Mouse (Mus musculus): Measurements from ENCODE around the gene Espn. TPM values are rescaled to one million over a fixed set of nuclear protein-coding genes. Genes with fewer than 3 reads are reported as not detected.
A peak's percentile ranks its signal among the peaks of the same experiment; 100 is the strongest.

The Espn gene
- polyA plus RNA-seq, 1 experiment = not detected

- Histone ChIP-seq H3K4me1 (ENCODE audit: control insufficient read depth, insufficient read depth, insufficient read length, low read length) (no peaks in the 10 kb centered on the region), H3K4me3 (ENCODE audit: insufficient read depth, low read depth, low read length) (no peak overlapping the region), H3K27ac (replicated peaks; ENCODE audit: low read depth, low read length) (no peak overlapping the region)
These were observed 6.7 kb downstream of the Espn start for GRCm38 (mm10) chr4:152145473-152145872.

GRCm38 (mm10) chr4:152143632-152144031 is 8.5 kb downstream of the Espn start:
- Histone ChIP-seq H3K4me1 (ENCODE audit: control insufficient read depth, insufficient read depth, insufficient read length, low read length) (peaks cover 2% of the 10 kb centered on the region; the same call in 1 of the 2 replicates), H3K4me3 (ENCODE audit: insufficient read depth, low read depth, low read length) (no peak overlapping the region), H3K27ac (replicated peaks; ENCODE audit: low read depth, low read length) (no peak overlapping the region)

GRCm38 (mm10) chr4:152141521-152142135 is 10.5 kb downstream of the Espn start:
- Histone ChIP-seq H3K4me1 (ENCODE audit: control insufficient read depth, insufficient read depth, insufficient read length, low read length) (peaks cover 4% of the 10 kb centered on the region), H3K27ac (replicated peaks; ENCODE audit: low read depth, low read length) (no peak overlapping the region), H3K4me3 (ENCODE audit: insufficient read depth, low read depth, low read length) (no peak overlapping the region)

- H3K4me1 ChIP-seq (ENCODE audit: control insufficient read depth, insufficient read depth, insufficient read length, low read length) = peaks cover 4% of the 10 kb centered on the region
- H3K27ac ChIP-seq (replicated peaks; ENCODE audit: low read depth, low read length) = no peak overlapping the region
- H3K4me3 ChIP-seq (ENCODE audit: insufficient read depth, low read depth, low read length) = no peak overlapping the region
These were observed 11.7 kb downstream of the Espn start for GRCm38 (mm10) chr4:152140441-152140840.

GRCm38 (mm10) chr4:152138497-152139260 is 13.5 kb downstream of the Espn start:
- H3K27ac ChIP-seq (replicated peaks; ENCODE audit: low read depth, low read length) = no peak overlapping the region
- H3K4me1 ChIP-seq (ENCODE audit: control insufficient read depth, insufficient read depth, insufficient read length, low read length) = peaks cover 4% of the 10 kb centered on the region
- H3K4me3 ChIP-seq (ENCODE audit: insufficient read depth, low read depth, low read length) = peak overlapping the region; percentile 50

DNA sequence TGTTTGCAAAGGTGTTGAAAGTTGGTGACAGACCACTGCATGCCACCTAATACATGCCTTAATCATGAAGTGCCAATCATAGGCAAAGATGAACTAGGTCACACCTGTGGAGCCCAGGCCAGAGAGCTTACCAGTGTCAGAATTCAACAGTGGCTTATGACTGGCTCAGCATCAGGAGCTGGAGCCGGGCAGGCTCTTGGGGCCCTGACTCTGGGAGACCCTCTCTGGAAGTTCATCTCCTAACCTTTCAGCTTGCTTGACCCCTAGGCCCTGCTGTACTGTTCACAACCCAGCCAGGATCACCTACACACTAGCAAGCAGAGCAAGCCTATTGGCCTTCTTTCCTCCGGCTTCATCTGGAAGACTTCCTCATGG is 15.3 kb downstream of the Espn start:
- H3K4me3 ChIP-seq (ENCODE audit: insufficient read depth, low read depth, low read length) = no peak overlapping the region
- H3K27ac ChIP-seq (replicated peaks; ENCODE audit: low read depth, low read length) = no peak overlapping the region
- H3K4me1 ChIP-seq (ENCODE audit: control insufficient read depth, insufficient read depth, insufficient read length, low read length) = peaks cover 4% of the 10 kb centered on the region

DNA sequence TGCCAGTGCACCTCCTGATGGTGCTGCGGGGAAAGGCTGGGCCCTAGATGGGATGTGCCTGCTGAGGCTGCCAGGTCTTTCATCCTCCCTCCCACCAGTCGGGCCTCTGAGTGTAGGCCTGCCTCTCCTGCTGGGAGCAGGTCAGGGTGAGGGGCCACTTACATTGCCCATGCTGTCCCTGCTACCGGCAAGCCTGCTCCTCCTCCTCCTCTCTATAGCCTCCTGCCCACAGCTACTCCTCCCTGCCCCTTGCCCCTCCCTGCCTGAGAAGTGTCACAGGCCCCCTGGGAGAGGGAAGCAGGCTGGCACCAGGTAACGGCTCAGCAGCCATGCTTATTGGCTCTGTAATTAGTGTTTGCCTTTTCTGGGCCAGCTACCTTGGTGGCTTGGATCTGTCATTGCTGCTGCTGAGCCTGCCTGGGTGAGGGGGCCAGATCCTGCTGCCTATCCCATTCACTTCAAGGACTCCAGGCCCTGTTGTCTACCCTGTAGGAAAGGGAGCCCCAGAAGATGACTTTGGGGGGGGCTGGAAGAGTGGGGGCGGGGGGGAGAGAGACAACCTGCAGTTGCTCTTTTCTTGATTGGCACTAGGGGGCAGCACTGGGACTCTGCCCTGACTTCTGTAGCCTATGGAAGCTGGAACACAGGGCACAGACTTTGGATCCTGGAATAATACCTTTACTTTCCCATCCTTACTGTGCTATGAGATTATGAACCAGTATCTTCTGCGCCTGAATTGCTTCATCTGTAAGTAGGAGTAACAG is 15.9 kb downstream of the Espn start:
- Histone ChIP-seq H3K27ac (replicated peaks; ENCODE audit: low read depth, low read length) (no peak overlapping the region), H3K4me3 (ENCODE audit: insufficient read depth, low read depth, low read length) (no peak overlapping the region), H3K4me1 (ENCODE audit: control insufficient read depth, insufficient read depth, insufficient read length, low read length) (peaks cover 7% of the 10 kb centered on the region)

DNA sequence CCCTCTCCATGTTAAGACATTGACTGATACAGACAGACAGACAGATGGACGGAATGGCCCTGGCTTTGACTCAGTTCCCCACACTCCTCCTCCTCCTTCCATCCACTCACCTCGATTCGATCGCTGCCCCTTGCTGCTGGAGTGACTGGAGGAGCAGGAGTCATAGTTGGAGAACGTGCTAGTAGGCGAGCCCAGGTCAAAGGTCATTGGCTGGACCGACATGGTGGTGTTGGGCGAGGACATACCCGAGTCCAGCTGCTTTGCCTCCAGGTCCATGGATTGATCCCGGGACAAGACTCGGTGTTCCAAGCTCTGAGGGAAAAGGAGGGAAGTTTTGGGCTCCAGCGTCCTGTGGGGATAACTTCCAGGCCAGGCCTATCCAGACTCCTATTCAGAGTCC is 16.8 kb downstream of the Espn start:
- H3K27ac ChIP-seq (replicated peaks; ENCODE audit: low read depth, low read length) = no peak overlapping the region
- peaks cover 7% of the 10 kb centered on the region for H3K4me1 ChIP-seq (ENCODE audit: control insufficient read depth, insufficient read depth, insufficient read length, low read length)
- no peak overlapping the region for H3K4me3 ChIP-seq (ENCODE audit: insufficient read depth, low read depth, low read length)

GRCm38 (mm10) chr4:152134507-152134906 is 17.7 kb downstream of the Espn start:
- H3K27ac ChIP-seq (replicated peaks; ENCODE audit: low read depth, low read length) = no peak overlapping the region
- H3K4me3 ChIP-seq (ENCODE audit: insufficient read depth, low read depth, low read length) = no peak overlapping the region
- H3K4me1 ChIP-seq (ENCODE audit: control insufficient read depth, insufficient read depth, insufficient read length, low read length) = peaks cover 7% of the 10 kb centered on the region

GRCm38 (mm10) chr4:152133213-152133612 is 19.0 kb downstream of the Espn start:
- Histone ChIP-seq H3K4me3 (ENCODE audit: insufficient read depth, low read depth, low read length) (no peak overlapping the region), H3K4me1 (ENCODE audit: control insufficient read depth, insufficient read depth, insufficient read length, low read length) (peaks cover 3% of the 10 kb centered on the region), H3K27ac (replicated peaks; ENCODE audit: low read depth, low read length) (no peak overlapping the region)

- Histone ChIP-seq H3K4me3 (ENCODE audit: insufficient read depth, low read depth, low read length) (no peak overlapping the region), H3K4me1 (ENCODE audit: control insufficient read depth, insufficient read depth, insufficient read length, low read length) (peaks cover 3% of the 10 kb centered on the region; the same call in 1 of the 2 replicates), H3K27ac (replicated peaks; ENCODE audit: low read depth, low read length) (no peak overlapping the region)
These were observed 19.4 kb downstream of the Espn start for GRCm38 (mm10) chr4:152132772-152133169.

GRCm38 (mm10) chr4:152131809-152132771 is 20.1 kb downstream of the Espn start:
- peak overlapping the region; percentile 40; the same call in 1 of the 2 replicates for H3K4me3 ChIP-seq (ENCODE audit: insufficient read depth, low read depth, low read length)

DNA sequence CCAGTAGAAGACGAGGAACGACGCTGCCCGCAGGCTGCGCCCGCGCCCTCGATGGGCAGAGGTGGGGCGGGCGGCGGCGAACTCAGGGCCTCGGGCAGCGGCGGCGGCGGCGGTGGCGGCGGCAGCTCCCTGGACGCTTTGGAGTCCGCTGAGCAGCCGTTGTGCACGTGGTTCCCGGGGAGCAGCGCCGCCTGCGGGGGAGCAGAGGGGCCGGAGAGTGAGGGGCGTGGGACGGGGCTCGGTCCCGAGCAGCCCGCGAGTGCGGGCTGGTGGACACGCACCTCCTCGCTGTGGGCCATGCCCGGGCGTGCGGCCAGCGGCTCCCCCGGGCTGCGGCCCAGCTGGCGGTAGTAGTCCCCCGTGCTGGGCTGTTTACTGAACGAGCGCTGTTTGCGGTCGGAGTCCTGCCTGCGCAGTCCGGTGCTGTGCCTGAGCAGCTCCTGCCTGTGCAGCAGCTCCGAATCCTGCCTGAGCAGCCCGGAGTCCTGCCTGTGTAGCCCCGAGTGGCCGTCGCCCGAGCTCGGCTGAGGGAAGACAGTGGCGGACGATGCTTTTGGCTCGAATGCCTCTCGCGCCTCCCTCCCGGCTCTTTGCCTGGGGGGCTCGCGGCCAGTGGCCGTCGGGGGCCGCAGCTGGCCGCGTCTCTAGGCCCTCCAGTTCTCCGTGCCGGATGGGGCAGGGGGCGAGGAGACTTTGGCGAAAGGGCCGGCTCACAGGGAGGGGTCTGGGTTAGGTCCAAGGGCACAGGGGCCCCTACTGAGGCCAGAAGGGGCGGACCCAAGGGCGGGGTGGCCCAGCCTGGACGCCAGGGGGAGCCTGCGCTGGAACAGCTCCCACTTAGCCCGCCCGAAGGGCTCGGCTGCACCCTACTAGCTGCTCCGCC is 21.2 kb downstream of the Espn start:
- Histone ChIP-seq H3K4me1 (ENCODE audit: control insufficient read depth, insufficient read depth, insufficient read length, low read length) (peaks cover 3% of the 10 kb centered on the region; the same call in 1 of the 2 replicates), H3K27ac (replicated peaks; ENCODE audit: low read depth, low read length) (no peak overlapping the region), H3K4me3 (ENCODE audit: insufficient read depth, low read depth, low read length) (peak overlapping the region; percentile 40)

More at GRCm38 (mm10) chr4:152131809-152132771, 20.1 kb downstream of the Espn start:
- Histone ChIP-seq H3K4me1 (ENCODE audit: control insufficient read depth, insufficient read depth, insufficient read length, low read length) (peaks cover 3% of the 10 kb centered on the region; the same call in 1 of the 2 replicates), H3K27ac (replicated peaks; ENCODE audit: low read depth, low read length) (no peak overlapping the region)
